Mouse (Mus musculus) intestine, embryonic 16.5 days (tissue): ENCODE data around the gene Tnip1. TPM values are rescaled to one million over a fixed set of nuclear protein-coding genes. Genes with fewer than 3 reads are reported as not detected.

Experiments
- ATAC-seq: fragments of 200-750 bp; cut with Nextera tagmentation; 2 replicates; pipeline ENCODE4 v1.8.0; 2017; ENCODE audit warnings: moderate TSS enrichment, moderate library complexity
- H3K27ac ChIP-seq: fragments of 300-500 bp; sonication (generic); 2 replicates; pipeline ENCODE4 v1.5.1; 2014; ENCODE audit warnings: mild to moderate bottlenecking, low read length
- H3K27me3 ChIP-seq: fragments of 300-500 bp; sonication (generic); replicated peaks from 2 replicates; pipeline ENCODE4 v1.6.1; 2014; ENCODE audit warnings: low read length, control low read depth, mixed read lengths; ENCODE audit not compliant: control insufficient read depth, insufficient read depth
- H3K36me3 ChIP-seq: fragments of 300-500 bp; sonication (generic); 2 replicates; pipeline ENCODE4 v1.6.1; 2014; ENCODE audit warnings: low read length, control low read depth; ENCODE audit not compliant: control insufficient read depth, insufficient read depth
- H3K4me1 ChIP-seq: fragments of 300-500 bp; sonication (generic); 2 replicates; pipeline ENCODE4 v1.6.1; 2014; ENCODE audit warnings: low read length, control low read depth, mixed read lengths; ENCODE audit not compliant: control insufficient read depth, insufficient read depth
- H3K4me2 ChIP-seq: fragments of 300-500 bp; sonication (generic); 2 replicates; pipeline ENCODE4 v1.6.1; 2014; ENCODE audit warnings: low read depth, low read length, control low read depth
- H3K4me3 ChIP-seq: fragments of 300-500 bp; sonication (generic); 2 replicates; pipeline ENCODE4 v1.5.1; 2014; ENCODE audit warnings: mild to moderate bottlenecking, low read length
- H3K9ac ChIP-seq: fragments of 300-500 bp; sonication (generic); 2 replicates; pipeline ENCODE4 v1.6.1; 2014; ENCODE audit warnings: low read depth, low read length
- H3K9me3 ChIP-seq: fragments of 300-500 bp; sonication (generic); 2 replicates; pipeline ENCODE4 v1.6.1; 2016; ENCODE audit warnings: low read length, control low read depth; ENCODE audit not compliant: control insufficient read depth
- WGBS: fragments of 180-500 bp; shearing (Covaris S2); extraction: QIAGEN DNeasy Blood & Tissue Kit; methylation state at CpG from one replicate; pipeline ENCODE4 v1.1.7; 2014; 5-methylcytosine and 5-hydroxymethylcytosine counted together
- polyA plus RNA-seq: library from polyadenylated mRNA; unstranded; fragments of >200 nt; fragmentation: Nextera tagmentation; extraction: Ambion mirVana; gene quantifications from 2 replicates; pipeline ENCODE4 v1.2.1, GENCODE M21; 2015

The Tnip1 gene
- polyA plus RNA-seq, 1 experiment from 2014 or later = 27.2 TPM

DNA sequence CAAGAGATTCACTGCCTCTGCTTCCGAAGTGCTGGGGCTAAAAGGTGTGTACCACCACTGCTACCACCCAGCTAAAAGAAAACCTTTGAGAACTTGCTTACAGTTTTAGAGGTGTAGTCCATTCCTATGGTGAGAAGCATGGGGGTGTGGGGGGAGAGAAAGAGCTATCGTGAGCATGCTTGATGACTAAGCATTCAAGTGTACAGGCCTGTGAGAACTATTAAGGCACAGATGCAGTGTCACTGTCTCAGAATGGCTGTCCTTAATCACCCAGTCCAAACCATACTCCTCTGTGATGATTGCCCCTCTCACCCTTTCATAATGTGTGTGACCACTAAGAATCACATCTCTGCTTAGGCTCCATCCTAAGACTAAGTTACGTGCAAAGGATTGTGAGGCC is 93.4 kb downstream of the Tnip1 start:
- Histone ChIP-seq H3K9ac (no peak overlapping the region), H3K27me3 (no peaks in the 10 kb centered on the region), H3K4me3 (no peak overlapping the region), H3K4me1 (peaks cover 17% of the 10 kb centered on the region), H3K27ac (no peak overlapping the region), H3K9me3 (no peaks in the 10 kb centered on the region), H3K36me3 (peaks cover 7% of the 10 kb centered on the region; the same call in 1 of the 2 replicates), H3K4me2 (no peak overlapping the region)
- no peak for ATAC-seq
- WGBS = 79% methylated on average over 3 of the region's 3 CpGs

DNA sequence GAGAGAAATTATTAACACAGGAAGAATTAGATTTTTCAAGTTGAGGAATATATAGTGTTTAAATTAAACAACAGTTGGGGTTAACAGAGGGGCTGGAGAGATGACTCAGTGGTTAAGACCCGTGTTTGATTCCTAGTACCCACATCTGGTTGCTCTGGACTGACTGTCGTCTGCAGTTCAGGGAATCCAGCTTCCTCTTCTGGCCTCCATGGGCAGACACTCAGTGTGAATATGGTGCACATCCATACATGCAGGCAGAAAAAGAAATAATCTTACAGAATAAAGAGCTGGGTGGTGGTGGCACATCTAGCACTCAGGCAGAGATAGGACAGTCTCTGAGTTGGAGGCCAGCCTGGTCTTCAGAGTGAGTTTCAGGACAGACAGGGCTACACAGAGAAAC is 94.3 kb downstream of the Tnip1 start:
- H3K4me2 ChIP-seq = no peak overlapping the region
- peaks cover 17% of the 10 kb centered on the region for H3K4me1 ChIP-seq
- no peaks in the 10 kb centered on the region for H3K9me3 ChIP-seq
- WGBS = 49% methylated on average over 2 of the region's 2 CpGs
- H3K27ac ChIP-seq = no peak overlapping the region
- H3K9ac ChIP-seq = no peak overlapping the region
- H3K4me3 ChIP-seq = no peak overlapping the region
- H3K36me3 ChIP-seq = peaks cover 1% of the 10 kb centered on the region; the same call in 1 of the 2 replicates
- ATAC-seq = no peak
- H3K27me3 ChIP-seq = no peaks in the 10 kb centered on the region

DNA sequence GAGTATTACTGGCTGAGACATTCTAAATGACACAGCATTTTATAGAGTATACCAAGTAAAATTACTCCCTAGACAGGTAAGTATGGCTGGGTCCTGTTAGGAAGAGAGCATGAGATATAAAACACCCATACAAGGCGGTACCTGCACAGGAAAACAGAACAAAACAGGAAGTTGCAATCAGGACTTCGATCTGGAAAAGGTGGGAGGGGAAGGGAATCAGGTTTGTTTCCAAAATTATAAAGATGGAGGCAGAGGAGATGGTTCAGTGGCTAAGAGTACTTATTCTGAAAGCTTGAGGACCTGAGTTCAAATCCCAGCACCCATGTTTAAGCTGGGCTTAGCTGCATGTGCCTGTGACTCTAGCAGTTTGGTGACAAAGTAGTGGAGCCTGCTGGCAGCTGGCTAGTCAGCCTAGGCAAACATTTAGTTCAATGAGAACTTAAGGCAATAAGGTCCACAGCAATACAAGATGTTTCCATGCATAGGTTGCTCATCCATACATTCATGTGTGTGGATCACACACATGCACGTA is 94.7 kb downstream of the Tnip1 start:
- ATAC-seq = no peak
- no peaks in the 10 kb centered on the region for H3K9me3 ChIP-seq
- H3K9ac ChIP-seq = no peak overlapping the region
- peak overlapping the region; percentile 60 for H3K4me2 ChIP-seq
- H3K36me3 ChIP-seq = no peaks in the 10 kb centered on the region; the same call in 1 of the 2 replicates
- peaks cover 17% of the 10 kb centered on the region for H3K4me1 ChIP-seq
- H3K27ac ChIP-seq = no peak overlapping the region
- WGBS = 75% methylated on average over 3 of the region's 3 CpGs
- peak overlapping the region; percentile 84; the same call in 1 of the 2 replicates for H3K4me3 ChIP-seq
- H3K27me3 ChIP-seq = no peaks in the 10 kb centered on the region

DNA sequence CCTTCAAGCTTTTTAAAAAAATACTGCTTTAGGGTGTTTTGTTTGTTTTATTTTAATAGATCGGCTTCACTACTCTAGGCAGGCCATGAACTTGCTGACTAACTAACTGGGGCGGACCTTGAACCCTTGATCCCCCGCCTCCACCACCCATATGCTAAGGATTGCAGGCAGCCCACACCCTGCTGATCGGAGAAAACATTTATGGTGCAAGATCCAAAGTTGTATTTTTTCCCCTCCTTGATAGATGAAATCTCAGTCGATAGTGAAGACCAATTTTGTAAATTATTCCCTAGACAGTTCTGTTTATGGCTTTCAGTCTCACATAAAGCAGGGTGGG is 95.7 kb downstream of the Tnip1 start:
- Histone ChIP-seq H3K4me2 (peak overlapping the region; percentile 60), H3K4me3 (peak overlapping the region; percentile 84), H3K36me3 (no peaks in the 10 kb centered on the region; the same call in 1 of the 2 replicates), H3K9ac (peak overlapping the region; percentile 98), H3K27ac (peak overlapping the region; percentile 96), H3K9me3 (no peaks in the 10 kb centered on the region), H3K4me1 (peaks cover 17% of the 10 kb centered on the region), H3K27me3 (no peaks in the 10 kb centered on the region)
- WGBS = 1% methylated on average over 5 of the region's 5 CpGs
- ATAC-seq = peak; percentile 83

GRCm38 (mm10) chr11:54866119-54867048 is 96.3 kb downstream of the Tnip1 start, which contains the start of gene Hint1:
Gene Hint1, plus strand, starts transcription at chr11:54866383.
- H3K27ac ChIP-seq = peak within 1 kb of the TSS; percentile 96
- no peaks in the 10 kb centered on the region for H3K27me3 ChIP-seq
- H3K9me3 ChIP-seq = no peaks in the 10 kb centered on the region
- H3K4me1 ChIP-seq = peaks cover 17% of the 10 kb centered on the region
- peak within 1 kb of the TSS; percentile 98 for H3K9ac ChIP-seq
- peak within 1 kb of the TSS; percentile 84 for H3K4me3 ChIP-seq
- no peaks in the 10 kb centered on the region; the same call in 1 of the 2 replicates for H3K36me3 ChIP-seq
- WGBS = 0% methylated on average over 101 of the region's 107 CpGs
- H3K4me2 ChIP-seq = peak within 1 kb of the TSS; percentile 86
- peak; percentile 84 for ATAC-seq

DNA sequence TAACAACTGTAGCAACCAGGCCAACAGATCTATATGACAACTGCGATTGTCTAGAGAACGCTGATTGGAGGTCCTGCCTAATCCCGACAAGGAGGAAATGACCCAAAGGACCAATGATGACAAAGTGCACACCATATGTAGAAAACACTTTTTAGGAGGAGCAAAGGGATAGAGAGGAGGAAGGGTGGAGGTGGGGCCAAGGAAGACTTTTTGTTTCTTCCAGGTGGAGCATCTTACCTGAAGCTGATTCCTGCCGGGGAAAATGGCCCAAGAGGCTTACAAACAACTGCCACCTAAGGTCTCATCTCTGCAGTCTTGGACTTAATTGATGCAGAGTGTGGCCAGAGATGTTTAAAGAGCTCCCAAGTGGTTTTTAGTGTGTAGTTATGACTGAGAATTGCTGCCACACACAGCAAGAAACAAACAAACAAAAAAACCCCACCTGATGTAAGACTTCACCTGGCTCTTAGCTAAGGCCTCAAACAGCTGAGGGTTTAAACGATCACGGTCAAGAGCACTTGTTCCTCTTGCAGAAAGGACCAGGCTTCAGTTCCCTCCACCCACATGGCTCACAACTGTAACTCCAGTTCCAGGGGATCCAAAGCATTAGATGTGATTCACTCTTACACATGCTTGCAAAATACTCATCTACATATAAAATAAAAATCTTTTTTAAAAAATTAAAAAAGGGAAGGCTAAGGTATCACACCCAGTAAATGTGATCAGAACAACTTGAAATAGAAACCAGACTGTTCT is 97.2 kb downstream of the Tnip1 start:
- H3K27me3 ChIP-seq = no peaks in the 10 kb centered on the region
- H3K4me1 ChIP-seq = peaks cover 17% of the 10 kb centered on the region
- H3K4me2 ChIP-seq = peak overlapping the region; percentile 86
- no peaks in the 10 kb centered on the region for H3K36me3 ChIP-seq
- peak overlapping the region; percentile 84 for H3K4me3 ChIP-seq
- 74% methylated on average over 6 of the region's 6 CpGs for WGBS
- peak overlapping the region; percentile 96 for H3K27ac ChIP-seq
- H3K9ac ChIP-seq = peak overlapping the region; percentile 98
- ATAC-seq = no peak
- H3K9me3 ChIP-seq = no peaks in the 10 kb centered on the region

DNA sequence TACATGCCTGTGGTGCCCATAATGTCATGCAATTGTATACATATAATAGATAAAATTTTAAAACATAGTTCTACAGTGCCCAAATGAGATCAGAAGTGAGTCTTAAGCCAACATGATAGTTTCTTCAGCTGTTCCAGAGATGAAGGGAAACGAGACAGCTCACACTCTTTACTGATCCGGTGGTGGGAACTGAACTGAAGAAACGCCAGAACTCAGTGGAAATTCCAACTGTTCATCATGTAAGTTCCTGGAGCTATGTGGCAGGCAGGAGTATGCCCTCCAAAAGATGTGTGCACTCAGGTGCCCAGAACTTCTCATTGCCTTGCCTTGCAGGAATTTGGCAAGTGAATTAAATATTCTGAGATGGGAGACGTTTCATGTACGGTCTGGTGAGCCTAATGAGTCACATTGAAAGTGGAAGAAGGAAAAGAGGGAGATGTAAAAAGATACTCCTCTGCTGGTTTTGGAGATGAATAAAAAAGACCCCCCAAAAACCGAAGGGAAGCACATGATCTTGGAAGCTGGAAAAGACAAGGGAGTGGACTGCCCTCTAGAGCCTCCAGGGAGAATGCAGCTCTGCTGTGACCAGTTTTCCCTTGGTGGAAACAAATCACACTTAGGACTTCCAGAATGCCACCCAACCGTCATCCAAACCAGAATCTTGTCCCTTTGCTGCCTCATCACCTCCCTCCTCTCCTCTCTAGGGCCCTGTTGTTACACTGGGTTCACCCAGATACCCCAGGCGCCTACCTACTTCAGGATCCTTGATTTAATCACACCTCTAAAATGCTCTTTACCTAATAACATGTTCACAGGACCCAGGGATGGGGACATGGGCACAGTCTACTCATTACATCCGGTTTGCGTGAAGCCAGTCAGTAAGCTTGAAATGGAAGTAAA is 99.8 kb downstream of the Tnip1 start:
- peaks cover 12% of the 10 kb centered on the region for H3K4me1 ChIP-seq
- no peak overlapping the region for H3K27ac ChIP-seq
- no peaks in the 10 kb centered on the region for H3K36me3 ChIP-seq
- no peaks in the 10 kb centered on the region for H3K9me3 ChIP-seq
- H3K27me3 ChIP-seq = no peaks in the 10 kb centered on the region
- H3K9ac ChIP-seq = no peak overlapping the region
- WGBS = 43% methylated on average over 10 of the region's 10 CpGs
- H3K4me3 ChIP-seq = no peak overlapping the region
- H3K4me2 ChIP-seq = no peak overlapping the region
- no peak for ATAC-seq

DNA sequence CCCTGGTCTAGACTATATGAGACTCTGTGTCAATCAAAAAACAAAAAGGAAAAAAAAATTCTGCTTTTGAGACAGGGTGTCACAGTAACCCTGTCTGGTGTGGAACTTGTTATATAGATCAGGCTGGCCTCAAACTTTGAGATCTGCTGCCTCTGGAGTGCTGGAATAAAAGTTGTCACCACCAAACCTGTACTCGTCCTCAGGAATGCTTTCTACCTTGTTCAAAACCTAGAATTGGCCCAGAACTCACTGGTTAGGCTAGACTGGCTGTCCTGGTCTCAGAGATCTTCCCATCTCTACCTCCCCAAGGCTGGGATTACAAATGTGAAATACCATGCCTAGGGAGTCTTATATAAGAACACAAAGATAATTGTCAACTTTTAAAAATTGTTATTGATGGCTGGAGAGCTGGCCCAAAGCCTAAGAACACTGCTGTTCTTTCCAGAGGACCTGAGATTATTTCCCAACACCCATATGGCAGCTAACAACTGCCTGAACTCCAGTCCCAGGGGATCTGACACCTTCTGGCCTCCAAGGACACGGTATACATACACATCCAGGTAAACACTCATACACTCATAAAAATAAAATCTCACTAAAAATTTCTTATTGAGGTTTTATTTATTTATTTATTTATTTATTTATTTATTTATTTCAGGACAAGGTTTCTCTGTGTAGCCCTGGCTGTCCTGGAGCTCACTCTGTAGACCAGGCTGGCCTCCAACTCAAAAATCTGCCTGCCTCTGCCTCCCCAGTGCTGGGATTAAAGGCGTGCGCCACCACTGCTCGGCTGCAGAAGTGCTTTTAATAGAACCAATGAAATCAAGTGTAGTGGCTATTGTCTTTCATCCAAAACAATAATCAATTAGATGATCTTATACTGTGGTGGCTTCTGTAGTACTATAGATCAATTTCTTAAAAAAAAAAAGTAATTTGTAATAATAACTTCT is 101.0 kb downstream of the Tnip1 start:
- Histone ChIP-seq H3K4me1 (peaks cover 8% of the 10 kb centered on the region), H3K9ac (no peak overlapping the region), H3K27ac (0 out of 2 replicates have a peak overlapping the region, but pooled peaks have one; percentile 11), H3K4me3 (no peak overlapping the region), H3K27me3 (no peaks in the 10 kb centered on the region), H3K9me3 (no peaks in the 10 kb centered on the region), H3K36me3 (no peaks in the 10 kb centered on the region), H3K4me2 (no peak overlapping the region)
- no peak for ATAC-seq
- WGBS = 91% methylated on average over 5 of the region's 5 CpGs
